Mouse (Mus musculus) ES-Bruce4 (cell line): ENCODE results near the gene Hoxc8.

ENCODE experiments used
- CTCF ChIP-seq: IDR thresholded peaks from one replicate; pipeline ENCODE4 v1.8.1; 2011; ENCODE audit warnings: low read depth, low read length
- EP300 ChIP-seq: IDR thresholded peaks from 2 replicates; pipeline ENCODE4 v1.6.1; 2011; ENCODE audit warnings: low read depth, low read length; ENCODE audit not compliant: insufficient read depth
- POLR2A ChIP-seq: IDR thresholded peaks from one replicate; pipeline ENCODE4 v1.8.1; 2011; ENCODE audit warnings: low read length; ENCODE audit not compliant: insufficient read depth

GRCm38 (mm10) chr15:102983716-102984115 lies 6.7 kb upstream of the Hoxc8 start:
- TF ChIP-seq POLR2A (no peak), CTCF (no peak), EP300 (no peak)
